Mouse (Mus musculus) left cerebral cortex, postnatal 4 days (tissue): ENCODE measurements around the gene Acbd7. TPM values are rescaled to one million over a fixed set of nuclear protein-coding genes. Genes with fewer than 3 reads are reported as not detected.

Source experiments
- DNase-seq: peaks from one replicate; pipeline ENCODE4 v3.0.0-alpha.2; 2022
- intact Hi-C: fragments of 180-260 bp; cut with DNase I; formaldehyde crosslinking; loops from one replicate; pipeline ENCODE4 v1.15.1; 2025
- total RNA-seq, 2 experiments: library from RNA; stranded (reverse); gene quantifications; 2 replicates each; pipeline ENCODE4 v1.2.3; 2021

The Acbd7 gene
- total RNA-seq, 2 experiments from 2014 or later, result 0.82 to 1.0 TPM

DNA sequence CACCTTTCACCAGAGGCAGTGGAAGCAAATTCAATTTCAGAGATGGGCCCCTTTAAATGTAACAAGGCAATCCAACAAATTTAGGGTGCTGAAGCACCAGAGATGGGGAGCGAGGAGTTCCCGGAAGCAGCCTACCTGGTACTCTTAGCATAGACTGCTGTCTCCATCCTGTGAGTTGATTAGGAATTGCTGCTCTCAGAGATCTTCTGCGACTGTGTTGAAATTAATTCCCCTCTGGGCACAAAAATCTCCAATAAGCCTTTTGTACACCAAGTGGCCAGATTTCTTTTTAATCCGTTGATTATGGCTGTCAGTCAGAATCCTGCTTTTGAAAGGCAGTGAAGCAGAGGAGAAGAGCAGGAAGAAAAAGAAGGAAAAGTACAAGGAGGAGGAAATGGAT, 29.2 kb downstream of the Acbd7 start:
- no peak for DNase-seq
- intact Hi-C loops, result no loop called here

DNA sequence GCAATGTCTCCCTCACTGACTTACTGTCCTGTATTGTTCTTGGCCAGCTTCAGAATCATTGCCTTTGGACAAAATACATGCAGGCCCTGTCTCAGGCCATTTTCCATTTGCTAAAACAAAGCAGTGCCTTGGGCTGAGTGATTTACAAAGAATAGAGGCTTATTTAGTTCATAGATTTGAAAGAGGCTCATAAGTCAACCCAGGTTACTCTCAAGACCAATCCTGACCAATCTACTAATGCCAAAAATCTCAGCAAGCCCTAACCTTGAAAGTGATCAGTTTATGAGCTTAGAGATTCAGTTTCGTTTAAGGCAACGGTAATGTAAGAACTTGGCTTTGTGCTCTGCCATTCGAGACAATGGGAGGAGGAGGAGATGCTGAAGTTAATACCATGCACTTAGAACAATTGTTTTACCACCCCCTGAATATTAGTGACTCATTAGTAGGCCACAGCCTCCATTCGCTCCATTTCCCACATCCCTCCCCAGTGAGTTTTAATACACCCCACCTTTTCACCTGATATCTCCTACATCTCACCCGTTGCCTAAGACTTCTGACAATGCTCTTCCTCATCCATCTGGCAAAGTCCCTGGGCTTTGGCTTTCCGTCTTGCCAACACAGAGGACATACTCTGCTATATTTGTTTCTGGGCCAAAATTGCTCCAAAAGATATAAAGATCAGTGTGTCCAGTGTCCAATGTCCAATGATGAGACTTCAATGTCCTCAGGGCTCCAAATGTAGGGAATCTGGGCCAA, 51.3 kb downstream of the Acbd7 start:
- DNase-seq, result no peak
- intact Hi-C loops, result no loop called here

Other genes starting within 250 kb of the Acbd7 start
- 10 to 100 TPM; 59.8 to 60.8 TPM for gene Fam171a1, start 221.9 kb upstream of the Acbd7 start, total RNA-seq
- gene Nmt2, start 52.0 kb upstream of the Acbd7 start, total RNA-seq, result 100 to 1,000 TPM in 1 of 2 experiments, 10 to 100 TPM in 1; 94.1 to 106 TPM
- 1 to 10 TPM; 8.4 to 8.7 TPM for gene Rpp38, start 3.5 kb upstream of the Acbd7 start, total RNA-seq
- under 1 TPM in 1 of 2 experiments, not detected in 1; 0.30 TPM for gene Olah, start 61.0 kb downstream of the Acbd7 start, total RNA-seq
- 1 to 10 TPM; 3.5 to 4.3 TPM for gene Meig1, start 86.5 kb downstream of the Acbd7 start, total RNA-seq
- gene Dclre1c, start 88.0 kb downstream of the Acbd7 start, total RNA-seq, result 10 to 100 TPM; 11.5 to 11.9 TPM
- 1 to 10 TPM; 4.9 to 5.5 TPM for gene Suv39h2, start 138.9 kb downstream of the Acbd7 start, total RNA-seq
- gene Gm45902, start 176.6 kb downstream of the Acbd7 start, total RNA-seq, result 1 to 10 TPM; 8.9 to 9.5 TPM
- 10 to 100 TPM; 51.3 to 53.0 TPM for gene Hspa14, start 176.6 kb downstream of the Acbd7 start, total RNA-seq
- under 1 TPM; 0.40 to 0.44 TPM for gene Cdnf, start 176.9 kb downstream of the Acbd7 start, total RNA-seq
- gene Fam107b, start 234.3 kb downstream of the Acbd7 start, total RNA-seq, result 10 to 100 TPM; 25.0 to 34.8 TPM